Mouse (Mus musculus) limb, embryonic 15.5 days (tissue): ENCODE data around the gene Dot1l. TPM values are rescaled to one million over a fixed set of nuclear protein-coding genes. Genes with fewer than 3 reads are reported as not detected.

ENCODE experiments used
- ATAC-seq: fragments of 200-750 bp; cut with Nextera tagmentation; 2 replicates; pipeline ENCODE4 v1.8.0; 2017; ENCODE audit warnings: low read depth, moderate TSS enrichment; ENCODE audit not compliant: insufficient number of reproducible peaks, low FRiP score, low TSS enrichment
- H3K27ac ChIP-seq: fragments of 300-500 bp; sonication (generic); 2 replicates; pipeline ENCODE4 v1.5.1; 2015; ENCODE audit warnings: moderate library complexity, mild to moderate bottlenecking, inconsistent platforms
- H3K27me3 ChIP-seq: fragments of 300-500 bp; sonication (generic); 2 replicates; pipeline ENCODE4 v1.6.1; 2015; ENCODE audit warnings: inconsistent platforms
- H3K36me3 ChIP-seq: fragments of 300-500 bp; sonication (generic); 2 replicates; pipeline ENCODE4 v1.6.1; 2015; ENCODE audit warnings: inconsistent platforms
- H3K4me1 ChIP-seq: fragments of 300-500 bp; sonication (generic); 2 replicates; pipeline ENCODE4 v1.6.1; 2015; ENCODE audit warnings: inconsistent platforms
- H3K4me2 ChIP-seq: fragments of 300-500 bp; sonication (generic); 2 replicates; pipeline ENCODE4 v1.6.1; 2015; ENCODE audit warnings: mild to moderate bottlenecking, inconsistent platforms
- H3K4me3 ChIP-seq: fragments of 300-500 bp; sonication (generic); 2 replicates; pipeline ENCODE4 v1.5.1; 2015; ENCODE audit warnings: mild to moderate bottlenecking, inconsistent platforms
- H3K9ac ChIP-seq: fragments of 300-500 bp; sonication (generic); 2 replicates; pipeline ENCODE4 v1.6.1; 2015; ENCODE audit warnings: inconsistent platforms
- H3K9me3 ChIP-seq: fragments of 300-500 bp; sonication (generic); 2 replicates; pipeline ENCODE4 v1.6.1; 2016; ENCODE audit warnings: inconsistent platforms
- WGBS: fragments of 180-500 bp; shearing (Covaris S2); methylation state at CpG from one replicate; pipeline ENCODE4 v1.1.7; 2015; 5-methylcytosine and 5-hydroxymethylcytosine counted together
- polyA plus RNA-seq: library from polyadenylated mRNA; unstranded; fragments of >200 nt; fragmentation: Nextera tagmentation; extraction: Ambion mirVana; gene quantifications from 2 replicates; pipeline ENCODE4 v1.2.1, GENCODE M21; 2015

Gene Dot1l
- polyA plus RNA-seq, 1 experiment from 2014 or later = 15.3 TPM

GRCm38 (mm10) chr10:80744262-80744661 is 10.7 kb upstream of the Dot1l start:
- 38% methylated on average over 5 of the region's 5 CpGs for WGBS
- Histone ChIP-seq H3K9ac (no peak overlapping the region), H3K36me3 (no peaks in the 10 kb centered on the region; the same call in 1 of the 2 replicates), H3K4me2 (no peak overlapping the region), H3K27me3 (no peaks in the 10 kb centered on the region), H3K4me1 (peaks cover 29% of the 10 kb centered on the region), H3K27ac (no peak overlapping the region), H3K4me3 (no peak overlapping the region), H3K9me3 (no peaks in the 10 kb centered on the region)
- no peak for ATAC-seq

- no peak overlapping the region for H3K27ac ChIP-seq
- no peaks in the 10 kb centered on the region for H3K36me3 ChIP-seq
- H3K9ac ChIP-seq = no peak overlapping the region
- H3K27me3 ChIP-seq = no peaks in the 10 kb centered on the region
- peaks cover 25% of the 10 kb centered on the region for H3K4me1 ChIP-seq
- no peak overlapping the region for H3K4me2 ChIP-seq
- ATAC-seq = no peak
- WGBS = 15% methylated on average over 3 of the region's 3 CpGs
- H3K4me3 ChIP-seq = no peak overlapping the region
- H3K9me3 ChIP-seq = no peaks in the 10 kb centered on the region
Measured at GRCm38 (mm10) chr10:80747410-80747809, 7.6 kb upstream of the Dot1l start.

GRCm38 (mm10) chr10:80748609-80749008 is 6.4 kb upstream of the Dot1l start:
- Histone ChIP-seq H3K4me2 (no peak overlapping the region), H3K27me3 (no peaks in the 10 kb centered on the region), H3K36me3 (no peaks in the 10 kb centered on the region), H3K9me3 (no peaks in the 10 kb centered on the region), H3K27ac (no peak overlapping the region), H3K4me3 (no peak overlapping the region), H3K9ac (no peak overlapping the region), H3K4me1 (peaks cover 21% of the 10 kb centered on the region)
- ATAC-seq = no peak
- 7% methylated on average over 6 of the region's 6 CpGs for WGBS

GRCm38 (mm10) chr10:80751188-80751832 is 3.7 kb upstream of the Dot1l start:
- Histone ChIP-seq H3K9ac (no peak overlapping the region), H3K4me1 (peaks cover 28% of the 10 kb centered on the region), H3K4me3 (peak overlapping the region; percentile 27), H3K27ac (peak overlapping the region; percentile 92), H3K27me3 (no peaks in the 10 kb centered on the region), H3K9me3 (no peaks in the 10 kb centered on the region), H3K36me3 (no peaks in the 10 kb centered on the region), H3K4me2 (peak overlapping the region; percentile 48)
- peak; percentile 72 for ATAC-seq
- WGBS = 8% methylated on average over 16 of the region's 16 CpGs

GRCm38 (mm10) chr10:80752079-80752625 is 2.9 kb upstream of the Dot1l start:
- Histone ChIP-seq H3K9ac (no peak overlapping the region), H3K27ac (peak overlapping the region; percentile 92)
- ATAC-seq = peak; percentile 49; the same call in 1 of the 2 replicates

GRCm38 (mm10) chr10:80755291-80756015 is 447 bp downstream of the Dot1l start:
- Histone ChIP-seq H3K4me1 (peaks cover 63% of the 10 kb centered on the region), H3K9ac (peak overlapping the region; percentile 87), H3K4me2 (peak overlapping the region; percentile 81), H3K9me3 (no peaks in the 10 kb centered on the region), H3K27ac (peak overlapping the region; percentile 88), H3K36me3 (no peaks in the 10 kb centered on the region), H3K4me3 (peak overlapping the region; percentile 95), H3K27me3 (no peaks in the 10 kb centered on the region)
- ATAC-seq = no peak
- under 1% methylated on average over 74 of the region's 75 CpGs for WGBS

More at GRCm38 (mm10) chr10:80752079-80752625, 2.9 kb upstream of the Dot1l start:
- WGBS = 3% methylated on average over 6 of the region's 6 CpGs
- Histone ChIP-seq H3K9me3 (no peaks in the 10 kb centered on the region), H3K27me3 (no peaks in the 10 kb centered on the region), H3K4me3 (peak overlapping the region; percentile 27), H3K36me3 (no peaks in the 10 kb centered on the region), H3K4me2 (peak overlapping the region; percentile 48), H3K4me1 (peaks cover 37% of the 10 kb centered on the region)

- peak overlapping the region; percentile 87 for H3K9ac ChIP-seq
- no peaks in the 10 kb centered on the region for H3K36me3 ChIP-seq
- no peaks in the 10 kb centered on the region for H3K9me3 ChIP-seq
- no peak overlapping the region for H3K27ac ChIP-seq
- H3K27me3 ChIP-seq = no peaks in the 10 kb centered on the region
- peak overlapping the region; percentile 81 for H3K4me2 ChIP-seq
- H3K4me1 ChIP-seq = peaks cover 65% of the 10 kb centered on the region
- 27% methylated on average over 3 of the region's 3 CpGs for WGBS
- H3K4me3 ChIP-seq = peak overlapping the region; percentile 95
- ATAC-seq = no peak
Measured at GRCm38 (mm10) chr10:80756099-80756498, 1.1 kb downstream of the Dot1l start.

GRCm38 (mm10) chr10:80756509-80756908 is 1.5 kb downstream of the Dot1l start:
- H3K27me3 ChIP-seq = no peaks in the 10 kb centered on the region
- peak overlapping the region; percentile 95 for H3K4me3 ChIP-seq
- peaks cover 63% of the 10 kb centered on the region for H3K4me1 ChIP-seq
- no peak overlapping the region for H3K27ac ChIP-seq
- H3K9ac ChIP-seq = peak overlapping the region; percentile 87
- H3K4me2 ChIP-seq = peak overlapping the region; percentile 81
- WGBS = 55% methylated on average over 2 of the region's 2 CpGs
- H3K36me3 ChIP-seq = no peaks in the 10 kb centered on the region
- no peaks in the 10 kb centered on the region for H3K9me3 ChIP-seq
- no peak for ATAC-seq

GRCm38 (mm10) chr10:80756967-80757366 is 2.0 kb downstream of the Dot1l start:
- Histone ChIP-seq H3K4me2 (peak overlapping the region; percentile 81), H3K4me3 (peak overlapping the region; percentile 95), H3K9me3 (no peaks in the 10 kb centered on the region), H3K27me3 (no peaks in the 10 kb centered on the region), H3K36me3 (no peaks in the 10 kb centered on the region), H3K9ac (no peak overlapping the region), H3K27ac (no peak overlapping the region), H3K4me1 (peaks cover 58% of the 10 kb centered on the region)
- 69% methylated on average over 4 of the region's 4 CpGs for WGBS
- no peak for ATAC-seq

GRCm38 (mm10) chr10:80757717-80758116 is 2.7 kb downstream of the Dot1l start:
- H3K27ac ChIP-seq = no peak overlapping the region
- ATAC-seq = 0 out of 2 replicates have a peak, but pooled peaks have one; percentile 13

GRCm38 (mm10) chr10:80758651-80759050 is 3.6 kb downstream of the Dot1l start:
- H3K4me3 ChIP-seq = no peak overlapping the region
- no peak for ATAC-seq
- no peak overlapping the region for H3K9ac ChIP-seq
- H3K27ac ChIP-seq = no peak overlapping the region
- H3K27me3 ChIP-seq = no peaks in the 10 kb centered on the region
- no peaks in the 10 kb centered on the region for H3K36me3 ChIP-seq
- H3K4me2 ChIP-seq = no peak overlapping the region
- 81% methylated on average over 7 of the region's 7 CpGs for WGBS
- no peaks in the 10 kb centered on the region for H3K9me3 ChIP-seq
- H3K4me1 ChIP-seq = peaks cover 55% of the 10 kb centered on the region

More at GRCm38 (mm10) chr10:80757717-80758116, 2.7 kb downstream of the Dot1l start:
- H3K36me3 ChIP-seq = no peaks in the 10 kb centered on the region
- no peak overlapping the region for H3K9ac ChIP-seq
- H3K4me2 ChIP-seq = peak overlapping the region; percentile 21; the same call in 1 of the 2 replicates
- no peak overlapping the region for H3K4me3 ChIP-seq
- peaks cover 53% of the 10 kb centered on the region for H3K4me1 ChIP-seq
- WGBS = 27% methylated on average over 5 of the region's 5 CpGs
- H3K27me3 ChIP-seq = no peaks in the 10 kb centered on the region
- no peaks in the 10 kb centered on the region for H3K9me3 ChIP-seq
